Mouse (Mus musculus) myocyte (in vitro differentiated cells): ENCODE measurements around the gene 1700125H20Rik.

Experiments
- E2F4 ChIP-seq: IDR thresholded peaks from one replicate; pipeline ENCODE4 v1.6.1; 2011; ENCODE audit warnings: mild to moderate bottlenecking, control low read depth, moderate library complexity; ENCODE audit not compliant: insufficient read depth
- MAX ChIP-seq: IDR thresholded peaks from one replicate; pipeline ENCODE4 v1.6.1; 2011; ENCODE audit warnings: low read depth, mild to moderate bottlenecking, control low read depth
- MYOD1 ChIP-seq, 3 experiments: IDR thresholded peaks; one replicate each; pipeline ENCODE4 v1.6.1; 2011; ENCODE audit warnings: control low read depth in 2 of 3, low read depth in 2 of 3, mild to moderate bottlenecking in 2 of 3, moderate library complexity in 1 of 3; ENCODE audit not compliant: insufficient read length in 2 of 3, control insufficient read depth in 1 of 3
- MYOG ChIP-seq, 3 experiments: IDR thresholded peaks; one replicate each; pipeline ENCODE4 v1.6.1; 2011; ENCODE audit warnings: control low read depth in 2 of 3, low read depth in 2 of 3, mild to moderate bottlenecking in 2 of 3; ENCODE audit not compliant: insufficient read length in 2 of 3, control insufficient read depth in 1 of 3, insufficient read depth in 1 of 3
- POLR2A ChIP-seq: IDR thresholded peaks from one replicate; pipeline ENCODE4 v1.6.1; 2011; ENCODE audit warnings: low read depth, mild to moderate bottlenecking, control low read depth, moderate library complexity; ENCODE audit not compliant: insufficient read length
- POLR2AphosphoS2 ChIP-seq: IDR thresholded peaks from one replicate; pipeline ENCODE4 v1.6.1; 2011; ENCODE audit warnings: low read depth, control low read depth; ENCODE audit not compliant: insufficient read length
- REST ChIP-seq: IDR thresholded peaks from one replicate; pipeline ENCODE4 v1.6.1; 2011; ENCODE audit warnings: mild to moderate bottlenecking, control low read depth, moderate library complexity; ENCODE audit not compliant: insufficient read depth, insufficient read length
- SRF ChIP-seq: IDR thresholded peaks from one replicate; pipeline ENCODE4 v1.6.1; 2011; ENCODE audit warnings: low read depth; ENCODE audit not compliant: control insufficient read depth, insufficient read length
- TCF12 ChIP-seq: IDR thresholded peaks from one replicate; pipeline ENCODE4 v1.6.1; 2011; ENCODE audit warnings: mild to moderate bottlenecking, control low read depth; ENCODE audit not compliant: poor library complexity, insufficient read depth, severe bottlenecking
- TCF3 ChIP-seq: IDR thresholded peaks from one replicate; pipeline ENCODE4 v1.6.1; 2011; ENCODE audit warnings: low read depth, control low read depth; ENCODE audit not compliant: insufficient read length
- USF1 ChIP-seq: IDR thresholded peaks from one replicate; pipeline ENCODE4 v1.6.1; 2011; ENCODE audit warnings: low read depth, mild to moderate bottlenecking, control low read depth, moderate library complexity

DNA sequence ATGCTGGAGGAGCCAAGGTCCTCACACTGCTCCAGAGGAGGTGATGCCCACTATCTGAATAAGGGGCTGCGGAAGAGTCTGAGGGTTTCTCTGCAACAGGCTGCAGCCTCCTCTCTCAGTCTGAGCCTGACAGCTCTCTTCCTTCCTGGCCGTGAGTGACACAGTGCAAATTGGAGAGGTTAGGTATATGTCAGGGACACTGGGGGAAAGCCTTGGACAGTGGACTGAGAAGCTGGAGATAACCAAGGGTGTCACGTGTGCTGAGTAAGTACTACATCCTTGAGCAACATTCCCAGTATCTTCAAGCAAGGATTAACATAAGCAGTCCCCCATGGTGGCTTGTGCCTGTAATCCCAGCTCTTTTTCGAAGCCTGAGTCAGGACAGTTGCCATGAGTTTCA is 8.2 kb downstream of the 1700125H20Rik start:
- TF ChIP-seq USF1 = no peak
- TF ChIP-seq POLR2A = no peak
- no peak for TF ChIP-seq E2F4
- no peak for TF ChIP-seq TCF12
- no peak for TF ChIP-seq MYOG (IDR thresholded peaks at IDR 0.05; ENCODE audit: control insufficient read depth in 1 of 3, insufficient read depth in 1 of 3, insufficient read length in 2 of 3, low read depth in 2 of 3)
- no peak for TF ChIP-seq REST
- TF ChIP-seq SRF = no peak
- no peak for TF ChIP-seq MYOD1 (IDR thresholded peaks at IDR 0.05; ENCODE audit: control insufficient read depth in 1 of 3, insufficient read length in 2 of 3, low read depth in 2 of 3)
- TF ChIP-seq POLR2AphosphoS2 = no peak
- TF ChIP-seq TCF3 = no peak
- no peak for TF ChIP-seq MAX
